Mouse (Mus musculus): ENCODE data around the gene Arhgef3. TPM values are rescaled to one million over a fixed set of nuclear protein-coding genes. Genes with fewer than 3 reads are reported as not detected.
A peak's percentile ranks its signal among the peaks of the same experiment; 100 is the strongest.

Gene Arhgef3
- polyA plus RNA-seq, 1 experiment from 2014 or later: 12.8 TPM

- no peak overlapping the region for H3K4me2 ChIP-seq (ENCODE audit: low read depth, low read length)
- H3K4me1 ChIP-seq (replicated peaks; ENCODE audit: control insufficient read depth, insufficient read depth, low read length): peaks cover 6% of the 10 kb centered on the region
- H3K9me3 ChIP-seq (ENCODE audit: control insufficient read depth, low read length): no peaks in the 10 kb centered on the region
- no peak for ATAC-seq (ENCODE audit: low read depth)
- no peak overlapping the region for H3K4me3 ChIP-seq (ENCODE audit: low read length)
- H3K27ac ChIP-seq (ENCODE audit: low read length): no peak overlapping the region
- H3K36me3 ChIP-seq (ENCODE audit: control insufficient read depth, insufficient read depth, low read length): no peaks in the 10 kb centered on the region
- WGBS: 62% methylated on average over 2 of the region's 2 CpGs
- H3K27me3 ChIP-seq (ENCODE audit: control insufficient read depth, insufficient read depth, low read depth, low read length): no peaks in the 10 kb centered on the region
- H3K9ac ChIP-seq (ENCODE audit: low read length): no peak overlapping the region
Measured at GRCm38 (mm10) chr14:27228288-27228687, 113.6 kb downstream of the Arhgef3 start.

- Histone ChIP-seq H3K36me3 (ENCODE audit: control insufficient read depth, insufficient read depth, low read length) (no peaks in the 10 kb centered on the region), H3K4me3 (ENCODE audit: low read length) (no peak overlapping the region), H3K9me3 (ENCODE audit: control insufficient read depth, low read length) (no peaks in the 10 kb centered on the region), H3K27me3 (ENCODE audit: control insufficient read depth, insufficient read depth, low read depth, low read length) (no peaks in the 10 kb centered on the region), H3K4me2 (ENCODE audit: low read depth, low read length) (no peak overlapping the region), H3K4me1 (replicated peaks; ENCODE audit: control insufficient read depth, insufficient read depth, low read length) (peaks cover 6% of the 10 kb centered on the region), H3K27ac (ENCODE audit: low read length) (no peak overlapping the region), H3K9ac (ENCODE audit: low read length) (no peak overlapping the region)
- 66% methylated on average over 5 of the region's 5 CpGs for WGBS
- no peak for ATAC-seq (ENCODE audit: low read depth)
Measured at GRCm38 (mm10) chr14:27228941-27229371, 114.3 kb downstream of the Arhgef3 start.

- H3K9ac ChIP-seq (ENCODE audit: low read length): no peak overlapping the region
- 34% methylated on average over 16 of the region's 16 CpGs for WGBS
- peaks cover 6% of the 10 kb centered on the region for H3K4me1 ChIP-seq (replicated peaks; ENCODE audit: control insufficient read depth, insufficient read depth, low read length)
- H3K27me3 ChIP-seq (ENCODE audit: control insufficient read depth, insufficient read depth, low read depth, low read length): no peaks in the 10 kb centered on the region
- H3K4me2 ChIP-seq (ENCODE audit: low read depth, low read length): no peak overlapping the region
- no peaks in the 10 kb centered on the region for H3K9me3 ChIP-seq (ENCODE audit: control insufficient read depth, low read length)
- H3K36me3 ChIP-seq (ENCODE audit: control insufficient read depth, insufficient read depth, low read length): no peaks in the 10 kb centered on the region
- H3K27ac ChIP-seq (ENCODE audit: low read length): peak overlapping the region; percentile 78
- peak; percentile 55 for ATAC-seq (ENCODE audit: low read depth)
- H3K4me3 ChIP-seq (ENCODE audit: low read length): no peak overlapping the region
Measured at GRCm38 (mm10) chr14:27229441-27230147, 114.9 kb downstream of the Arhgef3 start.

GRCm38 (mm10) chr14:27230262-27231022 lies 115.7 kb downstream of the Arhgef3 start:
- Histone ChIP-seq H3K4me2 (ENCODE audit: low read depth, low read length) (no peak overlapping the region), H3K4me1 (replicated peaks; ENCODE audit: control insufficient read depth, insufficient read depth, low read length) (peaks cover 6% of the 10 kb centered on the region), H3K27me3 (ENCODE audit: control insufficient read depth, insufficient read depth, low read depth, low read length) (no peaks in the 10 kb centered on the region), H3K9me3 (ENCODE audit: control insufficient read depth, low read length) (no peaks in the 10 kb centered on the region), H3K27ac (ENCODE audit: low read length) (peak overlapping the region; percentile 78), H3K4me3 (ENCODE audit: low read length) (no peak overlapping the region), H3K36me3 (ENCODE audit: control insufficient read depth, insufficient read depth, low read length) (no peaks in the 10 kb centered on the region), H3K9ac (ENCODE audit: low read length) (0 out of 2 replicates have a peak overlapping the region, but pooled peaks have one; percentile 8)
- 18% methylated on average over 18 of the region's 18 CpGs for WGBS
- peak; percentile 72 for ATAC-seq (ENCODE audit: low read depth)

GRCm38 (mm10) chr14:27231506-27231905 lies 116.8 kb downstream of the Arhgef3 start:
- Histone ChIP-seq H3K4me1 (replicated peaks; ENCODE audit: control insufficient read depth, insufficient read depth, low read length) (peaks cover 6% of the 10 kb centered on the region), H3K9ac (ENCODE audit: low read length) (no peak overlapping the region), H3K4me3 (ENCODE audit: low read length) (no peak overlapping the region), H3K36me3 (ENCODE audit: control insufficient read depth, insufficient read depth, low read length) (no peaks in the 10 kb centered on the region), H3K4me2 (ENCODE audit: low read depth, low read length) (no peak overlapping the region), H3K9me3 (ENCODE audit: control insufficient read depth, low read length) (no peaks in the 10 kb centered on the region), H3K27me3 (ENCODE audit: control insufficient read depth, insufficient read depth, low read depth, low read length) (no peaks in the 10 kb centered on the region), H3K27ac (ENCODE audit: low read length) (no peak overlapping the region)
- WGBS: 71% methylated on average over 8 of the region's 8 CpGs
- ATAC-seq (ENCODE audit: low read depth): no peak

- no peak for ATAC-seq (ENCODE audit: low read depth)
- 75% methylated on average over 25 of the region's 25 CpGs for WGBS
- Histone ChIP-seq H3K4me1 (replicated peaks; ENCODE audit: control insufficient read depth, insufficient read depth, low read length) (peaks cover 6% of the 10 kb centered on the region), H3K9me3 (ENCODE audit: control insufficient read depth, low read length) (no peaks in the 10 kb centered on the region), H3K4me2 (ENCODE audit: low read depth, low read length) (no peak overlapping the region), H3K9ac (ENCODE audit: low read length) (no peak overlapping the region), H3K27me3 (ENCODE audit: control insufficient read depth, insufficient read depth, low read depth, low read length) (no peaks in the 10 kb centered on the region), H3K4me3 (ENCODE audit: low read length) (no peak overlapping the region), H3K36me3 (ENCODE audit: control insufficient read depth, insufficient read depth, low read length) (no peaks in the 10 kb centered on the region), H3K27ac (ENCODE audit: low read length) (no peak overlapping the region)
Measured at GRCm38 (mm10) chr14:27231974-27232780, 117.5 kb downstream of the Arhgef3 start.

GRCm38 (mm10) chr14:27233056-27233455 lies 118.4 kb downstream of the Arhgef3 start:
- no peak overlapping the region for H3K4me3 ChIP-seq (ENCODE audit: low read length)
- H3K27me3 ChIP-seq (ENCODE audit: control insufficient read depth, insufficient read depth, low read depth, low read length): no peaks in the 10 kb centered on the region
- no peak for ATAC-seq (ENCODE audit: low read depth)
- no peak overlapping the region for H3K4me2 ChIP-seq (ENCODE audit: low read depth, low read length)
- no peak overlapping the region for H3K27ac ChIP-seq (ENCODE audit: low read length)
- 90% methylated on average over 7 of the region's 7 CpGs for WGBS
- no peak overlapping the region for H3K9ac ChIP-seq (ENCODE audit: low read length)
- H3K4me1 ChIP-seq (replicated peaks; ENCODE audit: control insufficient read depth, insufficient read depth, low read length): peaks cover 9% of the 10 kb centered on the region
- no peaks in the 10 kb centered on the region for H3K36me3 ChIP-seq (ENCODE audit: control insufficient read depth, insufficient read depth, low read length)
- no peaks in the 10 kb centered on the region for H3K9me3 ChIP-seq (ENCODE audit: control insufficient read depth, low read length)

GRCm38 (mm10) chr14:27233656-27234055 lies 119.0 kb downstream of the Arhgef3 start:
- no peak overlapping the region for H3K4me3 ChIP-seq (ENCODE audit: low read length)
- no peak overlapping the region for H3K4me2 ChIP-seq (ENCODE audit: low read depth, low read length)
- no peak overlapping the region for H3K27ac ChIP-seq (ENCODE audit: low read length)
- no peak for ATAC-seq (ENCODE audit: low read depth)
- no peaks in the 10 kb centered on the region for H3K27me3 ChIP-seq (ENCODE audit: control insufficient read depth, insufficient read depth, low read depth, low read length)
- WGBS: 79% methylated on average over 2 of the region's 2 CpGs
- no peaks in the 10 kb centered on the region for H3K36me3 ChIP-seq (ENCODE audit: control insufficient read depth, insufficient read depth, low read length)
- no peak overlapping the region for H3K9ac ChIP-seq (ENCODE audit: low read length)
- no peaks in the 10 kb centered on the region for H3K9me3 ChIP-seq (ENCODE audit: control insufficient read depth, low read length)
- peaks cover 9% of the 10 kb centered on the region for H3K4me1 ChIP-seq (replicated peaks; ENCODE audit: control insufficient read depth, insufficient read depth, low read length)
